Mouse (Mus musculus): ENCODE results near the gene Gm49318. TPM values are rescaled to one million over a fixed set of nuclear protein-coding genes. Genes with fewer than 3 reads are reported as not detected.

Gene Gm49318
- polyA plus RNA-seq (2016; fragmentation: Nextera tagmentation; extraction: Ambion mirVana), result not detected in 2 replicates

- ATAC-seq (ENCODE audit: low FRiP score, low read depth), result peak; percentile 98
- peak within 1 kb of the TSS; percentile 95 for H3K27ac ChIP-seq (replicated peaks)
- H3K9ac ChIP-seq (replicated peaks), result peak within 1 kb of the TSS; percentile 93
- no peaks in the 10 kb centered on the region for H3K9me3 ChIP-seq
- H3K36me3 ChIP-seq, result peaks cover 51% of the 10 kb centered on the region
- peak within 1 kb of the TSS; percentile 90 for H3K4me3 ChIP-seq
- peaks cover 11% of the 10 kb centered on the region for H3K4me1 ChIP-seq
- WGBS, result under 1% methylated on average over 79 of the region's 87 CpGs
- peak within 1 kb of the TSS; percentile 61 for H3K4me2 ChIP-seq (replicated peaks)
- no peaks in the 10 kb centered on the region for H3K27me3 ChIP-seq
Measured at GRCm38 (mm10) chr9:22070791-22071573, at the start of gene Gm49318, which contains the start of gene Zfp653. TSS of gene Gm49318 (minus strand) at chr9:22071259. TSS of gene Zfp653 (minus strand) at chr9:22071376.

- Histone ChIP-seq H3K4me3 (no peak overlapping the region), H3K27me3 (peaks cover 11% of the 10 kb centered on the region), H3K9ac (replicated peaks) (no peak overlapping the region), H3K27ac (replicated peaks) (no peak overlapping the region), H3K36me3 (no peaks in the 10 kb centered on the region), H3K9me3 (no peaks in the 10 kb centered on the region), H3K4me2 (replicated peaks) (no peak overlapping the region), H3K4me1 (peaks cover 19% of the 10 kb centered on the region)
- 92% methylated on average over 4 of the region's 4 CpGs for WGBS
- no peak for ATAC-seq (ENCODE audit: low FRiP score, low read depth)
Measured at GRCm38 (mm10) chr9:22119543-22119942, 48.5 kb upstream of the Gm49318 start.

GRCm38 (mm10) chr9:22117754-22118456 is 46.8 kb upstream of the Gm49318 start:
- Histone ChIP-seq H3K27ac (replicated peaks) (no peak overlapping the region), H3K4me3 (peak overlapping the region; percentile 94), H3K9ac (replicated peaks) (peak overlapping the region; percentile 89; the same call in 1 of the 2 replicates), H3K36me3 (peaks cover 12% of the 10 kb centered on the region), H3K9me3 (no peaks in the 10 kb centered on the region), H3K27me3 (peaks cover 9% of the 10 kb centered on the region), H3K4me1 (peaks cover 19% of the 10 kb centered on the region), H3K4me2 (replicated peaks) (peak overlapping the region; percentile 93)
- 46% methylated on average over 10 of the region's 10 CpGs for whole genome bisulfite sequencing
- ATAC-seq (ENCODE audit: low FRiP score, low read depth), result no peak

- Histone ChIP-seq H3K27ac (replicated peaks) (peak within 1 kb of the TSS; percentile 71), H3K9me3 (no peaks in the 10 kb centered on the region), H3K4me1 (peaks cover 19% of the 10 kb centered on the region), H3K36me3 (peaks cover 22% of the 10 kb centered on the region), H3K4me3 (peak within 1 kb of the TSS; percentile 94), H3K9ac (replicated peaks) (peak within 1 kb of the TSS; percentile 89), H3K27me3 (peaks cover 7% of the 10 kb centered on the region; the same call in 1 of the 2 replicates), H3K4me2 (replicated peaks) (peak within 1 kb of the TSS; percentile 93)
- WGBS, result under 1% methylated on average over 52 of the region's 52 CpGs
- peak; percentile 92 for ATAC-seq (ENCODE audit: low FRiP score, low read depth)
Measured at GRCm38 (mm10) chr9:22116740-22117426, 45.8 kb upstream of the Gm49318 start, which contains the start of gene Elof1. TSS of gene Elof1 (minus strand) at chr9:22117172.

- no peak overlapping the region for H3K27ac ChIP-seq (replicated peaks)
- WGBS, result 21% methylated on average over 15 of the region's 15 CpGs
Measured at GRCm38 (mm10) chr9:22116086-22116485, 45.0 kb upstream of the Gm49318 start.

GRCm38 (mm10) chr9:22115635-22116034 is 44.6 kb upstream of the Gm49318 start:
- no peaks in the 10 kb centered on the region for H3K9me3 ChIP-seq
- WGBS, result 91% methylated on average over 4 of the region's 4 CpGs
- ATAC-seq (ENCODE audit: low FRiP score, low read depth), result no peak
- no peak overlapping the region for H3K27ac ChIP-seq (replicated peaks)
- H3K36me3 ChIP-seq, result peaks cover 33% of the 10 kb centered on the region
- no peak overlapping the region; the same call in 1 of the 2 replicates for H3K9ac ChIP-seq (replicated peaks)
- peak overlapping the region; percentile 93 for H3K4me2 ChIP-seq (replicated peaks)
- H3K4me1 ChIP-seq, result peaks cover 19% of the 10 kb centered on the region
- peaks cover 5% of the 10 kb centered on the region; the same call in 1 of the 2 replicates for H3K27me3 ChIP-seq
- peak overlapping the region; percentile 94 for H3K4me3 ChIP-seq

More at GRCm38 (mm10) chr9:22116086-22116485, 45.0 kb upstream of the Gm49318 start:
- ATAC-seq (ENCODE audit: low FRiP score, low read depth), result no peak
- H3K4me1 ChIP-seq, result peaks cover 19% of the 10 kb centered on the region
- H3K36me3 ChIP-seq, result peaks cover 30% of the 10 kb centered on the region
- peak overlapping the region; percentile 94 for H3K4me3 ChIP-seq
- peak overlapping the region; percentile 93 for H3K4me2 ChIP-seq (replicated peaks)
- H3K27me3 ChIP-seq, result peaks cover 7% of the 10 kb centered on the region; the same call in 1 of the 2 replicates
- H3K9ac ChIP-seq (replicated peaks), result peak overlapping the region; percentile 89
- no peaks in the 10 kb centered on the region for H3K9me3 ChIP-seq

- WGBS, result 95% methylated on average over 8 of the region's 9 CpGs
- Histone ChIP-seq H3K4me3 (no peak overlapping the region), H3K27me3 (0 out of 2 replicates have a peak, but pooled peaks cover 5% of the 10 kb centered on the region), H3K4me1 (no peaks in the 10 kb centered on the region), H3K4me2 (replicated peaks) (no peak overlapping the region), H3K9ac (replicated peaks) (no peak overlapping the region), H3K9me3 (no peaks in the 10 kb centered on the region), H3K27ac (replicated peaks) (no peak overlapping the region), H3K36me3 (peaks cover 32% of the 10 kb centered on the region)
- ATAC-seq (ENCODE audit: low FRiP score, low read depth), result no peak
Measured at GRCm38 (mm10) chr9:22108194-22108593, 37.1 kb upstream of the Gm49318 start.

- Histone ChIP-seq H3K27me3 (peaks cover 57% of the 10 kb centered on the region), H3K4me3 (no peak overlapping the region), H3K4me1 (no peaks in the 10 kb centered on the region), H3K36me3 (no peaks in the 10 kb centered on the region), H3K4me2 (replicated peaks) (no peak overlapping the region), H3K27ac (replicated peaks) (no peak overlapping the region), H3K9ac (replicated peaks) (no peak overlapping the region), H3K9me3 (no peaks in the 10 kb centered on the region)
- 10% methylated on average over 18 of the region's 18 CpGs for WGBS
- ATAC-seq (ENCODE audit: low FRiP score, low read depth), result no peak
Measured at GRCm38 (mm10) chr9:22099922-22100321, 28.9 kb upstream of the Gm49318 start.

GRCm38 (mm10) chr9:22098993-22099696 is 28.1 kb upstream of the Gm49318 start, which contains the start of gene Cnn1:
TSS of gene Cnn1 (plus strand) at chr9:22099216.
- Histone ChIP-seq H3K27me3 (peaks cover 57% of the 10 kb centered on the region), H3K9ac (replicated peaks) (no peak within 1 kb of the TSS), H3K27ac (replicated peaks) (no peak within 1 kb of the TSS), H3K4me2 (replicated peaks) (no peak within 1 kb of the TSS), H3K4me1 (no peaks in the 10 kb centered on the region), H3K4me3 (no peak within 1 kb of the TSS), H3K9me3 (no peaks in the 10 kb centered on the region), H3K36me3 (no peaks in the 10 kb centered on the region)
- ATAC-seq (ENCODE audit: low FRiP score, low read depth), result no peak
- WGBS, result 14% methylated on average over 14 of the region's 14 CpGs

GRCm38 (mm10) chr9:22095854-22096307 is 24.8 kb upstream of the Gm49318 start:
- Histone ChIP-seq H3K9me3 (no peaks in the 10 kb centered on the region), H3K4me2 (replicated peaks) (peak overlapping the region; percentile 72), H3K27ac (replicated peaks) (no peak overlapping the region), H3K36me3 (no peaks in the 10 kb centered on the region), H3K27me3 (peaks cover 49% of the 10 kb centered on the region), H3K9ac (replicated peaks) (peak overlapping the region; percentile 51), H3K4me1 (no peaks in the 10 kb centered on the region), H3K4me3 (peak overlapping the region; percentile 41)
- WGBS, result 4% methylated on average over 24 of the region's 24 CpGs
- ATAC-seq (ENCODE audit: low FRiP score, low read depth), result peak; percentile 60

- H3K4me3 ChIP-seq, result no peak overlapping the region
- H3K9ac ChIP-seq (replicated peaks), result no peak overlapping the region
- WGBS, result 94% methylated on average over 6 of the region's 6 CpGs
- no peak for ATAC-seq (ENCODE audit: low FRiP score, low read depth)
- no peaks in the 10 kb centered on the region for H3K36me3 ChIP-seq
- H3K9me3 ChIP-seq, result no peaks in the 10 kb centered on the region
- H3K4me1 ChIP-seq, result no peaks in the 10 kb centered on the region
- H3K4me2 ChIP-seq (replicated peaks), result no peak overlapping the region
- no peak overlapping the region for H3K27ac ChIP-seq (replicated peaks)
- H3K27me3 ChIP-seq, result peaks cover 18% of the 10 kb centered on the region
Measured at GRCm38 (mm10) chr9:22092746-22093145, 21.7 kb upstream of the Gm49318 start.

All from midbrain, embryonic 12.5 days (tissue).